Mouse (Mus musculus) small intestine, adult 2 months (tissue): Measurements from ENCODE around the gene Zfp775. TPM values are rescaled to one million over a fixed set of nuclear protein-coding genes. Genes with fewer than 3 reads are reported as not detected.

Experiments used
- H3K27ac ChIP-seq: fragments of 200-500 bp; 2 replicates; pipeline ENCODE4 v1.5.1; 2012; ENCODE audit warnings: low read depth, low read length, control low read depth, inconsistent platforms; ENCODE audit not compliant: insufficient read depth
- H3K27me3 ChIP-seq: fragments of 200-500 bp; 2 replicates; pipeline ENCODE4 v1.6.1; 2012; ENCODE audit warnings: mild to moderate bottlenecking, moderate library complexity, low read length, inconsistent platforms; ENCODE audit not compliant: control insufficient read depth, insufficient read depth
- H3K36me3 ChIP-seq: fragments of 200-500 bp; 2 replicates; pipeline ENCODE4 v1.6.1; 2012; ENCODE audit warnings: mild to moderate bottlenecking, low read length, control low read depth, inconsistent platforms; ENCODE audit not compliant: control insufficient read depth, insufficient read depth
- H3K4me1 ChIP-seq: fragments of 200-500 bp; 2 replicates; pipeline ENCODE4 v1.6.1; 2012; ENCODE audit warnings: low read length, inconsistent platforms, mixed read lengths; ENCODE audit not compliant: control insufficient read depth, insufficient read depth, insufficient read length
- H3K4me3 ChIP-seq: fragments of 200-500 bp; 2 replicates; pipeline ENCODE4 v1.5.1; 2012; ENCODE audit warnings: low read depth, mild to moderate bottlenecking, control low read depth, inconsistent platforms, low read length, moderate library complexity
- CTCF ChIP-seq: fragments of 200-500 bp; IDR thresholded peaks from 2 replicates; pipeline ENCODE4 v1.5.1; 2012; ENCODE audit warnings: low read depth, mild to moderate bottlenecking, control low read depth, inconsistent platforms, low read length, moderate library complexity, mixed read lengths; ENCODE audit not compliant: insufficient replicate concordance, insufficient read length; ENCODE audit errors: extremely low read depth
- POLR2A ChIP-seq: fragments of 200-500 bp; IDR thresholded peaks from 2 replicates; pipeline ENCODE4 v1.6.1; 2012; ENCODE audit warnings: low read depth, mild to moderate bottlenecking, control low read depth, inconsistent platforms, low read length, moderate library complexity
- whole genome bisulfite sequencing: fragments of 180-500 bp; shearing (Covaris S2); methylation state at CpG from one replicate; pipeline ENCODE4 v1.1.7; 2018; 5-methylcytosine and 5-hydroxymethylcytosine counted together
- polyA plus RNA-seq: library from polyadenylated mRNA; depleted of rRNA; stranded (reverse); fragments of >200 nt; gene quantifications from 2 replicates; pipeline ENCODE4 v1.2.3, GENCODE M21; 2012

Zfp775 gene
- polyA plus RNA-seq, 1 experiment: 3.1 TPM

DNA sequence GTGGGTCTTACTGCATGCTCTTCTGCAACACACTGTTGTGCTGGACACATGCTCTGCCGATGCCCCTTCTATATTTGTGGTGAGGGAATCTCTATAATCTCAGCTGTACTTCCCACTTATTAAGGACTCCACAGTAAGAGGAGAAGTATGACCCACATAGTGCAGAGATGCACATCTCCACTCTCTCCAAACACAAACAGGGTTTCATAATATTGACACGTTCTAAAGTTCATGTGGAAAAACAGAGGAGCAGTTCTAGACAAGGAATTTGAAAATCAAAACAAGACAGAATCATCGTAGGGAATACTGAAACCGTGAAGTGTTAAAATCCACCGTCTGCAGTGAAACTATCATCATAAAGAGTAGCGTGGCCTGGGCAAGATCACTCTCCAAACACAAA lies 10.0 kb upstream of the Zfp775 start:
- Histone ChIP-seq H3K27me3 (no peaks in the 10 kb centered on the region), H3K27ac (no peak overlapping the region), H3K4me3 (no peak overlapping the region), H3K4me1 (peaks cover 9% of the 10 kb centered on the region; the same call in 1 of the 2 replicates), H3K36me3 (peaks cover 2% of the 10 kb centered on the region; the same call in 1 of the 2 replicates)
- 83% methylated on average over 6 of the region's 6 CpGs for WGBS
- TF ChIP-seq CTCF (no peak), POLR2A (no peak)

DNA sequence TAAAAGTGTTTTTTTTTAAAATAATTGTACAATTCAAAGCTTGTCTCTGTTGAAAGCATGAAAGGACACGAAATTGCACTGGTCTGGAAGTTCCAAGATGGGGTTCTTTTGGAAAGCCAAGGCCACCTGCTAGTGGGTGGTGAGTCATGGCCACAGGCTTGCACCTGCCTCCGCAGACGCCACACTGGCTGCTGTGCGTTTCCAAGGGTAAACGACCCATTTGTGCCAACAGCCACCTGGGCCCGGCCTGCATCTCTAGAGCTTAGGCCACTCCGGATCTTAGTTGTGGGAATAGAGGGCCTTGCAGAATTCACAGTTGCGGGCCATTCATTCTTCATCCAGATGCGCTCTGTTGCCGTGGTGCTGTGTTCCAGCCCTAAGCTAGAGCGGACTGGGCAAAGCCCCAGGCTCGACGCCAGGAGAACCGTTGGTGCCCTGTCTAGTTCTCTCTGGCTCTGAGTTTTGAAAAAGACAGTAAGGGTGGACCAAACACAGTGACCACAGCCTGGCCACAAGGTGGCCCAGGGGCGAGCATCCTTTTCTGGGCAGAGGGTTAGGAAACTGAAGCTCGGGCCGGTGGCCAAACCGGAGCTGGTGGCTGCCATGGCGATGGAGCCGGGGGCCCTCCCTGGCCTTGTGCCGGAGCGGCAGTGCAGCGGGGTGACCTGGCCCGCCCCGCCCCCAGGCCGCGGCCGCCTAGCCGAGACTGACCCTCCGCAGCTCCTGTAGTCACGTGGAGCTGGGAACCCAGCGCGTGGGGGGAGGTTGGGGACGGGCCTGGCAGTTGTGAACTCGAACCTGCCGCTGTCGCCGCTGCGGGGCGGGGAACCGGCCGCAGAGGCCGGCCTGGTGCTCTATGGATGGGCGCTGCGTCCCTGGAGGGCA lies 8.5 kb upstream of the Zfp775 start, which contains the start of the genes Repin1 and Gm44965:
Gene Repin1 (plus strand): TSS at position 726 of the 885 bp plus-strand sequence.
Gene Gm44965 (plus strand): TSS at position 784 of the 885 bp plus-strand sequence.
- WGBS: 2% methylated on average over 45 of the region's 45 CpGs
- H3K4me3 ChIP-seq: peak within 1 kb of the TSS; percentile 93

DNA sequence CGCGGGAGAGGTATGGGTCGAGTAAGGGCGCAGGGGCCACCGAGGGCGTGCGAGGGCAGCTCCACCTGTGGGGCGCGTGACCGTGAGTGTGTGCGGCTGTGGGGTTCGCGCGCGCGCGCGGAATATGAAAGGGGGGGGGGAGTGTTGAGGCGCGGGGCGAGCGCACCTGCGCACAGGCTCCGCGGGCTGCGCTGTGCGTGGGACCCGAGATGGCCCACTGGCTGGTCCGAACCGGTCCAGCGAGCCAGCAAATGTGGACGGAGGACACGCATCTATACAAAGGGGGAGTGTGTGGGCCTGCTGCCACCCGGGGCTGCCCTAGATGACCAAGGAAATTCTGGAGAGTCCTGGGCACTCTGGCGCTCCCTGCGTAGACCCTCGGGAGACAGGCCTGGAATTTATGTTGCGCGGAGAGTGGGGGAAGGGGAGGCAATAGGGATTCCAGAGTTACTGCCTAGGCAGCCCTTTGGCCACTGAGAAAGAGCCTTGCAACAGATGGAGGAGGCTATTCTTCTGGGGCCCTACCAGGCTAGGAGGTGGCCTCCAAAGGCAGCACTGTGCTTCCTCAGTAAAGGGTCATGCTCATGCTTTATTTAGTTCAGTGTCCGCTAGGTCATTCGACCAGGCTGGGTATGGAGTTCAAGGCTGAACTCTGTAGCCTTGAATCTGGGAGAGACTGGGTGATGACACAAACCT lies 7.7 kb upstream of the Zfp775 start:
- peak overlapping the region; percentile 29 for H3K27ac ChIP-seq
- H3K4me1 ChIP-seq: peaks cover 9% of the 10 kb centered on the region; the same call in 1 of the 2 replicates
- TF ChIP-seq CTCF: no peak
- TF ChIP-seq POLR2A: no peak
- H3K27me3 ChIP-seq: no peaks in the 10 kb centered on the region
- H3K4me3 ChIP-seq: peak overlapping the region; percentile 93
- peaks cover 8% of the 10 kb centered on the region for H3K36me3 ChIP-seq
- 2% methylated on average over 40 of the region's 41 CpGs for WGBS

More for the DNA sequence above, 8.5 kb upstream of the Zfp775 start, which contains the start of the genes Repin1 and Gm44965:
- H3K36me3 ChIP-seq: peaks cover 8% of the 10 kb centered on the region
- TF ChIP-seq CTCF (peak; percentile 40; the same call in 1 of the 2 replicates), POLR2A (no peak; the same call in none of the 2 replicates)
- peak within 1 kb of the TSS; percentile 29 for H3K27ac ChIP-seq
- H3K27me3 ChIP-seq: no peaks in the 10 kb centered on the region
- peaks cover 9% of the 10 kb centered on the region; the same call in 1 of the 2 replicates for H3K4me1 ChIP-seq

DNA sequence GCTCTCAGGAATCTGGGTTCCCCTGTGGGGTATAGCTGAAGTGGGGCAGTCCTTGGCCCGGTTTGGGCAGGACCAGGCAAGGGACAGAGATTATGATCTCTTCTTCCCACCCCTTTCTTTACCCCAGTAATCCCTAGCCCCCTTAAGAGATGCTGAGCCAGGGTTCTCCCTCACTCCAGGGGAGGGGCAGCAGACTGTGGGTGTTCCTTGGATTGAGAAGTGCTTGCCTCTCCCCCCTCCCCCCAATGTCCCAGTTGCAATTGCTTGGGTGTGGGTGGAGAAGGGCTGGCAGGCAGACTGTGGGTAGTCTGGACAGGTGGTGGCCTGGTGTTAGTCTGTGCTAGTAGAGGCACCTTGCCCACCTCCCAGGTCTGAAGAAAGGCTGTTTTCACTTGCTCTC lies 6.6 kb upstream of the Zfp775 start:
- Histone ChIP-seq H3K36me3 (peaks cover 8% of the 10 kb centered on the region), H3K27me3 (no peaks in the 10 kb centered on the region), H3K27ac (no peak overlapping the region), H3K4me1 (peaks cover 9% of the 10 kb centered on the region; the same call in 1 of the 2 replicates), H3K4me3 (no peak overlapping the region)
- WGBS: 61% methylated on average over 1 of the region's 1 CpGs
- TF ChIP-seq CTCF (no peak), POLR2A (no peak)

DNA sequence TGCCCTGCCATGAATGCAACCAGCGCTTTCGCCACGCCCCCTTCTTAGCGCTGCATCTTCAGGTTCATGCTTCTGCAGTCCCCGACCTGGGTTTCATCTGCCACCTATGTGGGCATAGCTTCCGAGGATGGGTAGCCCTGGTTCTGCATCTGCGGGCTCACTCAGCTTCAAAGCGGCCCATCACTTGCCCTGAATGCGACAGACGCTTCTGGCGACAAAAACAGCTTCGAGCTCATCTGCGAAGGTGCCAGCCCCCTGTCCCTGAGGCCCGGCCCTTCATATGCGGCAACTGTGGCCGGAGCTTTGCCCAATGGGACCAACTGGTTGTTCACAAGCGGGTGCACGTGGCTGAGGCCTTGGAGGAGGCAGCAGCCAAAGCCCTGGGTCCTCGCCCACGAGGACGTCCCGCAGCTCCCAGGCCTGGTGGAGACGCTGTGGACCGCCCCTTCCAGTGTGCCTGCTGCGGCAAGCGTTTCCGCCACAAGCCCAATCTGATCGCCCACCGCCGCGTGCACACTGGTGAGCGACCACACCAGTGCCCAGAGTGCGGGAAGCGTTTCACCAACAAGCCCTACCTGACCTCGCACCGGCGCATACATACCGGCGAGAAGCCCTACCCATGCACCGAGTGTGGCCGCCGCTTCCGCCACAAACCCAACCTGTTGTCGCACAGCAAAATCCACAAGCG lies 5.2 kb upstream of the Zfp775 start:
- 96% methylated on average over 45 of the region's 45 CpGs for WGBS
- TF ChIP-seq POLR2A: no peak
- TF ChIP-seq CTCF: no peak

DNA sequence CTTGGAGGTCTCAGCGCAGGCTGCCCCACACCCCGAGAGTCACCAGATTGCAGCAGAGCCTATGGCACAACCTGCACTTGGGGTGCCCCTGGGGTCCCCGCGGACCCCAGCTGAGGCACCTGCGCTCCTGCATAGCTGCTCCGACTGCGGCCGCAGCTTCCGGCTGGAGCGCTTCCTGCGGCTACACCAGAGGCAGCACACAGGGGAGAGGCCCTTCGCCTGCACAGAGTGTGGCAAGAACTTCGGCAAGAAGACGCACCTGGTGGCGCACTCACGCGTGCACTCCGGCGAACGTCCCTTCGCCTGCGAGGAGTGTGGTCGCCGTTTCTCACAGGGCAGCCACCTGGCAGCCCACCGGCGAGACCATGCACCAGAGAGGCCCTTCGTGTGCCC lies 4.6 kb upstream of the Zfp775 start:
- no peak for TF ChIP-seq POLR2A
- TF ChIP-seq CTCF: no peak
- H3K4me3 ChIP-seq: no peak overlapping the region
- no peaks in the 10 kb centered on the region for H3K27me3 ChIP-seq
- no peak overlapping the region for H3K27ac ChIP-seq
- WGBS: 97% methylated on average over 27 of the region's 27 CpGs
- H3K36me3 ChIP-seq: peaks cover 8% of the 10 kb centered on the region
- H3K4me1 ChIP-seq: peaks cover 12% of the 10 kb centered on the region

More for the DNA sequence above, 5.2 kb upstream of the Zfp775 start:
- H3K27me3 ChIP-seq: no peaks in the 10 kb centered on the region
- H3K4me1 ChIP-seq: peaks cover 12% of the 10 kb centered on the region; the same call in 1 of the 2 replicates
- no peak overlapping the region for H3K27ac ChIP-seq
- no peak overlapping the region for H3K4me3 ChIP-seq
- H3K36me3 ChIP-seq: peaks cover 8% of the 10 kb centered on the region
